Mouse (Mus musculus) B cell, adult 2 months (primary cell): Measurements from ENCODE around the gene Fgfr3.
A peak's percentile ranks its signal among the peaks of the same experiment; 100 is the strongest.

ENCODE experiments used
- DNase-seq, 2 experiments: peaks; one replicate each; pipeline ENCODE4 v3.0.0; 2022

The Fgfr3 gene

GRCm38 (mm10) chr5:33698669-33699068 lies 22.8 kb upstream of the Fgfr3 start:
- no peak for DNase-seq

- no peak for DNase-seq
Observed at GRCm38 (mm10) chr5:33700010-33700409, 21.5 kb upstream of the Fgfr3 start.

DNA sequence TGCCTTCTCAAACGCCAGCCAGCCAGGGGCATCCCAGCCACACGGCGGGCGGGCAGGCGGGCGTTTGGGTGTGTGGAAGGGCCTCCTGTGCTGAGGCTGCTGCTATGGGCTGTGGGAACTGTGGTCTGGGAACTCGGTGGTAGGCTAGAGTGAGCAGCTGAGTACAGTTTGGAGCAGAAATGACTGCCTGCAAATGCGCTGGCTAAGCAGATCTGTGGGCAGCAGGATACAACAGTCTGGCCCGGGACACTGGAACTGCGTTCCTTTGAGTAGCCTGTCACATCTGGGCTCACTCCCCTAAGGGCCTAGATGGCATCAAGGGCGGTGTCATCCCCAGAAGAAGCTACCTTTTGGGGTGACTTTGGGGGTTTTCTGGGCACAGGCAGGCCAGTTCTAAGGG lies 19.6 kb upstream of the Fgfr3 start:
- DNase-seq, result no peak

GRCm38 (mm10) chr5:33703999-33704398 lies 17.5 kb upstream of the Fgfr3 start:
- DNase-seq, result no peak

GRCm38 (mm10) chr5:33704945-33705611 lies 16.4 kb upstream of the Fgfr3 start:
- no peak for DNase-seq

DNA sequence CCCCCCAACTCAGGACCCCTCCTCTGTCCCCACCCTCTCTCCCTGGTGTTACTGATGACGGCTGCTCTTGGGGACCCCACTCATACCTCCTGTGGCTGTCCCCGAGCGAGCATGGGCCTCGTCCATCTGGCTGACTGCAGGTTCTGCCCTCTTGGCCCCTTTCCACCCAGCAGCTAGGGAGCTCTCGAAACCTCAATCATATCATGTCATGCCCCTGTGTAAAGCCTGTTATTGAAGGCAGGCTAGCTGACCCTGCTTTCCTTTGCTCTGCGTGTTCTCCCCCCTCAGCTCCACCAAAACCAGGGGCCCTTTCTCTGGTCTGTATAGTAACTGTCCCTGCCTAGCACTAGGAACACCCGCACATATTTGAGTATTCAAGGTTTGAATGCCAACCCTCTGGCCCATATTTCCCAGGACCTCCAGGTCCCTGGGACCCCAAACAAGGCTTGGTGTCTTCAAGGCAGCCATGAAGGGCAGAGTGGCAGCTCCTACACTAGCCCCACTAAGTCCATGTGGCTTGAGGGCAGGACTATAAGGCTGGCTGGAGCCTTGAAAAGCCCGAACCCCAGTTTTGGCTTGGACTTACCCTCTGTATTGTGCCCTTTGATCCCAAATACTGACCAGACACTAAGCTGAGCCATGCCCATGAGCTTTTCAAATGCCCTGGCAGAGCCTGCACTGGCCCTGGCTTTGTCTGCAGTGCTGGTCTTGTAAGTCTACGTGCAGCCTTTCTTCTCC lies 15.7 kb upstream of the Fgfr3 start:
- no peak for DNase-seq

DNA sequence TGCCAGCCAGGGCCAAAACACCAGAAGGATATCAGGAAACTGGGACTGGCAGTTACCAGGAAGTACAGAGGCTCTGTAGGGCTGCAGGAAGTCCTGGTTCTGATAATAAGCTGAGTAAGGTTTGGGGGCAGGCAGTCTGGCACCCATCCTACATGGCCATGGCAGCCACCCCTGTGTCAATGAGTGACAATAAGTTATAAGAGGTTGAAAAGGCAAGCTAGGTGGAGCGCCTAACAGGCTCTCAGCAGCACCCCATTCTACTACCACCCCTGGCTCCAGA lies 15.2 kb upstream of the Fgfr3 start:
- no peak for DNase-seq

GRCm38 (mm10) chr5:33707163-33707562 lies 14.3 kb upstream of the Fgfr3 start:
- no peak for DNase-seq

- DNase-seq, result no peak
Observed at GRCm38 (mm10) chr5:33709037-33709436, 12.4 kb upstream of the Fgfr3 start.

GRCm38 (mm10) chr5:33712550-33712949 lies 8.9 kb upstream of the Fgfr3 start:
- no peak for DNase-seq

GRCm38 (mm10) chr5:33715182-33715581 lies 6.3 kb upstream of the Fgfr3 start:
- no peak for DNase-seq

GRCm38 (mm10) chr5:33716467-33716866 lies 5.0 kb upstream of the Fgfr3 start:
- no peak for DNase-seq

GRCm38 (mm10) chr5:33718460-33718859 lies 3.0 kb upstream of the Fgfr3 start:
- no peak for DNase-seq

DNA sequence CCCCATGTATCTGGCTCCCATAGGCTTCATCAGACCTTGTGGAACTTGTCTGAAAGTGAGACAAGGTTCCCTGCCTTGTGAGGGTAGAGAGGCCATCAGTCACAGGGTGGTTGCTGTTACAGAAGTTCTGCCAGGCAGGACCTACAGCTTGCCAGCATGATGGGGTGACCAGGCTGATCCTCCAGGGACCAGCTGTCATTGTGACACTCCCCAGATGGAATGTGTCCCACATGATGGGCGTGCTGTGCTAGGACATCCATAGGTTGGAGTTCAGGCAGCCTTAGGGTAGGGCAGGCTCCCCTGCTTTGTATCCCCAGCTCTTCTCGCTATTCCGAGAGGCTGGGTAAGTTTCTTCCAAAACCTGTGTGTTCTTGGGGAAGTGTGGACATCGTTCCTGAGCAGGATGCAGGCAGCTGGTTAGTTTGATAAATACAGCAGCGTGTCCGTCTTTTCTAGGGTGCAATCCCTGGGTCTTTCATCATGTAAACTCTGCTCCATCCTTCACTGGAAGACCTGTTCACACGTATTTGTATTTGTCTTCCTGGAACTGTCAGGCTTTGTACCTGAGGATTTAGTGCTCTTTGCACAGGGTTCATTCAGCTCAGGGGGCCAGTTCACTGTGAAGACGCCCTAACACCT lies 503 bp upstream of the Fgfr3 start:
- no peak for DNase-seq

GRCm38 (mm10) chr5:33722266-33723018 lies 968 bp downstream of the Fgfr3 start:
- DNase-seq, result peak in 1 of 2 experiments; percentile 37

DNA sequence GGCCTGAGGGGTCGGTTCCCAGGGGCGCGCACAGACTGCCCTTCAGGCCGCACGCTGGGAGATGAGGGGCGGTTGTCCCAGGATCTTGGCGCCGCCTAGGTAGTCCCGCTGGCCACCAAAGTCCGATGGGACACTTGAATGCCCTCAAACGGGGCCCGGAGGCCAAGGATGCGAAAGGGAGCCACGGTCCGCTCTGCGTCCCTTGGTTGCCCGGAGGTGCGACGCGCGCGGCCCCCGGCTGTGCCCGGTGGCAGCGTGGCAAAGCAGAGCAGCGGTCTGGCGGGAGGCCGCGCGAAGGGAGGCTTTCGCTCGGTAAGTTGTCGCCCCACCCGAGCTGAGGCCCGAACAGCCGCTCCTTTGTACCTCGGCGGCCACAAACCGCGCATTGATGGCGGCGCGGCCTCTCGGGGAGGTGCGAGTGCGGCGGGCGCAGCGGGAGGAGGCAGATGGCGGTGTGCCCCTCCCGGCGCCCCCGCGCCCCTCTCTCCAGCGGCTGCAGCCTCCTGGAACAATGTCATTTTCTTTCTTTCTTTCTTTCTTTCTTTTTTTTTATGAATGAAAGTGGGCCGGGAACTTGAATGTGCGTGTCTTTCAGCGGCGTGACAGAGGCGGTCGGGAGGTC lies 1.7 kb downstream of the Fgfr3 start:
- DNase-seq, result peak; percentile 13 to 24

DNA sequence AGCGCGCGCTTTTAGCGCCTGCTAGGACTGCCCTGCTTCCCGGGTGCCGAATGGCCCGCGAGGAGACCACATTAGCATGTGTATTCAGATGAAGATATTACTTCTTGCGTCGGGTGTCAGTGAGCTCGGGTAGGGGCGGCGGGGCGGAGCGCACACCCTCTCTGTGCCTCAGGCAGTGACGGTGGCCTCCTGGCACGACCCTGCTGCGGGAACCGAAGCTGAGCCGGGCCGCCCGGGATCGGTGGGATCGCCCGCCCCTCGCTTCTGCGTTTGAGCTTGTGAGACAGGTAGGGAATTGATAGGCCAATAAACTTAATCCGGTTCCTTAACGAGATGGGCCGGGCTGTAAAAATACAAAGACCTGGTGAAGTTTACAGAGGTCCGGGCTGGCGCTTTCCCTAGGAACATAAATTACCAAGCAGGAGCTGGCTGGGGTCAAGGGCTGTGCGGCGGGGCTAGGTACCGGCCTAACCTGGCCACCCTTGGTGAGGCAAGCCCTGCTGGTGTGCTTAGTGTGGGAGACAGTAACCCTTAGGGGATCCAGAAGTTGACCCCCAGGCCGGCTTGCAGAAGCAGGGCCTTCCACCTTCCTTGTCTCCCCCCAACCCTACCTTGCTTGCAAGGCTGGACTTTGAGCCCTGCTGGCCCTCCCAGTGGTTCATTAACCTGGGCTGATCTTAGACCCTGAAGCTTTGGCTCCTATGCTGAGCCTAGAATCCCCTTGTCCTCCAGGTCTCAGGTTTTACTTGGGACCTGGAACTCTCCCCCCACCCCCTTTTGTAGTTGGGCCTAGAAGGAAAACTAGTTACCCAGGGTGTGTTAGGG lies 2.4 kb downstream of the Fgfr3 start:
- no peak for DNase-seq

GRCm38 (mm10) chr5:33726081-33726647 lies 4.7 kb downstream of the Fgfr3 start:
- no peak for DNase-seq

DNA sequence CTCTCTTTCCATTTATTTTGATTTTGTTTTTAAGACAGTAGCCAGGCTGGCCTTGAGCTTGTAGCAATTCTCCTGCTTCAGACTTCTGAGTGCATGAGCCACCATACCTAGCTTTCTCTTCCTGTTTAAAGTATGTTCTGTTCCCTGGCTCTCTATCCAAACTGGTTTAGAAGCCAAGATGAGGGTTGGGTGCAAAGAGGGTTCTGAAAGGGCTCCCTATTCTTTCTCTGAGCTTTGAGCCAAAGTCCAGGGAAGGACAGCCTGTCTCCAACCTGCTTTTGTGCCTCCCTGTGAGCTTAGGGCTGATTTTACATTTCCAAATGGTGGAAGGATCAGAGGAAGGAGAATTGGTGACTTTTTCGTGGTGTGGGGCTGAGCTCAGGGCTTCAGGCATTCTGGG lies 5.4 kb downstream of the Fgfr3 start:
- no peak for DNase-seq

- no peak for DNase-seq
Observed at GRCm38 (mm10) chr5:33728841-33729240, 7.4 kb downstream of the Fgfr3 start.

GRCm38 (mm10) chr5:33730516-33730915 lies 9.0 kb downstream of the Fgfr3 start:
- no peak for DNase-seq

DNA sequence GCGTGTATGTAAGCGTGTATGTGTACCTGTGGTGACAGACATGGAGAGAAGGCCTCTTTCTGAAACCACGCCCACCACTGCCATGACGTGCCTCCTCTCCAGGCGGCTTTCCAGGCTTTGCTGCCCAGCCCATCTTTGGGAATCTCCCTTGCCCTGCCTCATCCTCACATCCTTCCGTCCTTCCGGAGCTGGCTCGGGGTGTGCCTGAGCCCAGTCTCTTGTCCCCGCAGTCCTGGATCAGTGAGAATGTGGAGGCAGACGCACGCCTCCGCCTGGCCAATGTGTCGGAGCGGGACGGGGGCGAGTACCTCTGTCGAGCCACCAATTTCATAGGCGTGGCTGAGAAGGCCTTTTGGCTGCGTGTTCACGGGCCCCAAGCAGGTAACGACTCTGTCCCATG lies 9.6 kb downstream of the Fgfr3 start:
- no peak for DNase-seq
